Comparison of ENCODE assay signal across 9 mouse cellular contexts in genomic region chr6:119918561-119919181, GRCm38 (mm10). TPM values are rescaled to one million over a fixed set of nuclear protein-coding genes. Genes with fewer than 3 reads are reported as not detected.
DNase-seq lines count a peak whose midpoint lies in the region; ATAC-seq lines count a peak whose summit lies in the region.
"Had no signal": no experiment of that assay in that cellular context is flagged by ENCODE, and none has a peak within 500 bp of the region (broad histone marks: within the 10 kb centered on the region; RNA-seq: fewer than 3 reads in every experiment).

No protein-coding gene starts in this region.

- no peak overlapping the region for H3K27ac ChIP-seq in heart, embryonic 11.5 days (ENCODE audit: low read depth, low read length)

- WGBS in heart, embryonic 11.5 days (ENCODE audit: insufficient replicate concordance) = 85% methylated on average over 16 of the region's 16 CpGs

- no peak overlapping the region for H3K4me3 ChIP-seq in heart, embryonic 11.5 days (ENCODE audit: low read depth, low read length)

- H3K9me3 ChIP-seq in heart, embryonic 11.5 days (replicated peaks; ENCODE audit: control insufficient read depth, low read length) = no peaks in the 10 kb centered on the region
- H3K9me3 ChIP-seq: G1E had no signal

- no peak overlapping the region for H3K4me2 ChIP-seq in heart, embryonic 11.5 days

- no peak overlapping the region for H3K9ac ChIP-seq in heart, embryonic 11.5 days (ENCODE audit: low read depth, low read length)

- no peaks in the 10 kb centered on the region for H3K27me3 ChIP-seq in heart, embryonic 11.5 days (ENCODE audit: control insufficient read depth, insufficient read depth, low read length)

- no peak for ATAC-seq in heart, embryonic 11.5 days (replicated peaks; ENCODE audit: insufficient number of reproducible peaks, low FRiP score, low TSS enrichment)
- no peak for ATAC-seq in erythroid progenitor cell, adult 5-6 weeks (replicated peaks; ENCODE audit: low FRiP score, poor library complexity, severe bottlenecking)
- ATAC-seq in erythroblast, adult 5-6 weeks (replicated peaks; ENCODE audit: low FRiP score, poor library complexity, severe bottlenecking) = no peak

- peaks cover 24% of the 10 kb centered on the region for H3K36me3 ChIP-seq in heart, embryonic 11.5 days (ENCODE audit: control insufficient read depth, insufficient read depth, low read length)

- intact Hi-C loops in left cerebral cortex, postnatal 36 days (cut with DNase I) = no loop called here

- H3K4me1 ChIP-seq in heart, embryonic 11.5 days (ENCODE audit: control insufficient read depth, insufficient read depth, low read length) = no peaks in the 10 kb centered on the region

- peak; percentile 20 to 39 for DNase-seq in heart, adult 18-20 months
- DNase-seq in R1 (ENCODE audit: low read depth, low spot score) = peak; percentile 61
- DNase-seq in left cerebral cortex, postnatal 36 days (ENCODE audit: low spot score in 2 of 2) = peak; percentile 14 to 26
- DNase-seq in spleen, adult 12 weeks (ENCODE audit: low spot score) = peak; percentile 8
- DNase-seq in embryo, embryonic 10.5 days (ENCODE audit: low spot score) = no peak

RNA-seq across cellular contexts. Expression of gene Rad52, which starts 16.2 kb away (rescaled TPM):
- total RNA-seq in heart, adult 18-20 months (2021) = 1 to 10 TPM; 8.7 to 9.4 TPM
- 10.9 and 18.4 TPM in 2 replicates for polyA plus RNA-seq in heart, embryonic 11.5 days (2014; fragmentation: Nextera tagmentation; extraction: Ambion mirVana)
- total RNA-seq in left cerebral cortex, postnatal 36 days (2021) = 10 to 100 TPM; 37.8 to 51.5 TPM
- 10.1 and 19.1 TPM in 2 replicates for total RNA-seq in erythroid progenitor cell, adult 5-6 weeks (2015; ENCODE audit: low replicate concordance)
- 7.0 and 7.3 TPM in 2 replicates for total RNA-seq in erythroid progenitor cell, adult 5-6 weeks (2017; ENCODE audit: low replicate concordance)
- total RNA-seq in erythroblast, adult 5-6 weeks (2015; ENCODE audit: low replicate concordance) = 9.6 and 16.9 TPM in 2 replicates
- 14.1 and 26.9 TPM in 2 replicates for total RNA-seq in erythroblast, adult 5-6 weeks (2017; ENCODE audit: low replicate concordance)
